Comparison of ENCODE assay signal across 20 mouse cellular contexts in genomic region chr19:38657980-38658379, GRCm38 (mm10).
DNase-seq lines count a peak whose midpoint lies in the region; ATAC-seq and TF ChIP-seq lines count a peak whose summit lies in the region.
"Had no signal": no experiment of that assay in that cellular context is flagged by ENCODE, and none has a peak within 500 bp of the region (broad histone marks: within the 10 kb centered on the region; RNA-seq: fewer than 3 reads in every experiment).

No protein-coding gene starts in this region.

- TF ChIP-seq CTCF in brain, embryonic 14.5 days (IDR thresholded peaks at IDR 0.05; ENCODE audit: borderline replicate concordance, extremely low read depth, insufficient read depth, insufficient read length) = no peak
- no peak for TF ChIP-seq CTCF in intestine, postnatal 0 days (IDR thresholded peaks at IDR 0.05; ENCODE audit: low read depth)

- no peaks in the 10 kb centered on the region; the same call in 1 of the 2 replicates for H3K9me3 ChIP-seq in heart, embryonic 15.5 days (replicated peaks)
- 0 out of 2 replicates have a peak, but pooled peaks cover 2% of the 10 kb centered on the region for H3K9me3 ChIP-seq in intestine, postnatal 0 days (ENCODE audit: control insufficient read depth)
- H3K9me3 ChIP-seq: stomach, embryonic 15.5 days had no signal

- no peak overlapping the region for H3K4me2 ChIP-seq in heart, embryonic 15.5 days
- peak overlapping the region; percentile 51 for H3K4me2 ChIP-seq in intestine, postnatal 0 days (replicated peaks; ENCODE audit: low read depth)
- H3K4me2 ChIP-seq: hindbrain, embryonic 14.5 days; stomach, embryonic 15.5 days had no signal

- intact Hi-C loops in heart, postnatal 10 days (cut with DNase I) = no loop called here

- H3K36me3 ChIP-seq in heart, embryonic 15.5 days = no peaks in the 10 kb centered on the region
- no peaks in the 10 kb centered on the region for H3K36me3 ChIP-seq in intestine, postnatal 0 days (ENCODE audit: control insufficient read depth, insufficient read depth)
- H3K36me3 ChIP-seq: stomach, embryonic 15.5 days had no signal

- peaks cover 5% of the 10 kb centered on the region; the same call in 1 of the 2 replicates for H3K4me1 ChIP-seq in heart, embryonic 15.5 days (replicated peaks)
- 0 out of 2 replicates have a peak, but pooled peaks cover 4% of the 10 kb centered on the region for H3K4me1 ChIP-seq in intestine, postnatal 0 days (replicated peaks; ENCODE audit: control insufficient read depth, insufficient read depth, low read length)
- H3K4me1 ChIP-seq: stomach, embryonic 15.5 days had no signal

- ATAC-seq in heart, embryonic 15.5 days (replicated peaks; ENCODE audit: insufficient number of reproducible peaks, insufficient read depth, low FRiP score, low read depth) = no peak
- 0 out of 2 replicates have a peak, but pooled peaks have one; percentile 53 for ATAC-seq in intestine, postnatal 0 days

- no peak overlapping the region for H3K9ac ChIP-seq in heart, embryonic 15.5 days
- H3K9ac ChIP-seq in intestine, postnatal 0 days (ENCODE audit: low read depth, low read length) = no peak overlapping the region
- H3K9ac ChIP-seq: hindbrain, embryonic 14.5 days; liver, embryonic 14.5 days; stomach, embryonic 15.5 days had no signal

- no peak overlapping the region for H3K4me3 ChIP-seq in heart, embryonic 15.5 days
- no peak overlapping the region for H3K4me3 ChIP-seq in intestine, postnatal 0 days (ENCODE audit: low read depth, low read length)
- H3K4me3 ChIP-seq: myocyte; stomach, embryonic 15.5 days had no signal

- DNase-seq in heart, postnatal 10 days = no peak
- peak; percentile 1 for DNase-seq in brain, embryonic 14.5 days (ENCODE audit: low read depth)
- DNase-seq in mesoderm, embryonic 11.5 days (ENCODE audit: low read depth, low spot score) = peak; percentile 30
- no peak for DNase-seq in Muller cell, postnatal 12 days (ENCODE audit: inconsistent ontology term)
- DNase-seq in thymus, postnatal 14 days = no peak
- DNase-seq in testis, postnatal 14 days (ENCODE audit: low spot score) = no peak
- DNase-seq: adrenal gland, adult 8-10 months; cerebellum, adult 11 months; cerebellum, postnatal 14 days; gastrocnemius, postnatal 14 days; kidney, adult 11 months; kidney, postnatal 10 days; midbrain, embryonic 14.5 days; right cerebral cortex, postnatal 14 days had no signal

- TF ChIP-seq POLR2A in brain, embryonic 14.5 days (IDR thresholded peaks at IDR 0.05; ENCODE audit: borderline replicate concordance, extremely low read depth, insufficient read depth, insufficient read length, poor library complexity, severe bottlenecking) = no peak

- H3K27ac ChIP-seq in heart, embryonic 15.5 days = peak overlapping the region; percentile 20; the same call in 1 of the 2 replicates
- H3K27ac ChIP-seq in intestine, postnatal 0 days (ENCODE audit: low read depth, low read length) = peak overlapping the region; percentile 50
- H3K27ac ChIP-seq: hindbrain, embryonic 14.5 days; liver, embryonic 14.5 days; stomach, embryonic 15.5 days had no signal

- WGBS in heart, embryonic 15.5 days = 67% methylated on average over 13 of the region's 13 CpGs
- 25% methylated on average over 13 of the region's 13 CpGs for WGBS in intestine, postnatal 0 days

- no peaks in the 10 kb centered on the region for H3K27me3 ChIP-seq in heart, embryonic 15.5 days
- H3K27me3 ChIP-seq in intestine, postnatal 0 days (replicated peaks; ENCODE audit: control insufficient read depth, insufficient read depth, low read length) = no peaks in the 10 kb centered on the region
- H3K27me3 ChIP-seq: stomach, embryonic 15.5 days had no signal

Comparison
In these comparisons a context has a peak if more than half of its experiments do, and no peak if none do; other contexts are left out.
1. DNase-seq: peak in brain, embryonic 14.5 days (single experiment) and mesoderm, embryonic 11.5 days (single experiment); none in heart, postnatal 10 days (0 of 2), Muller cell, postnatal 12 days (single experiment), thymus, postnatal 14 days (single experiment) and testis, postnatal 14 days (single experiment).